Mouse (Mus musculus) embryonic facial prominence, embryonic 13.5 days (tissue): ENCODE measurements around the gene Prkch. TPM values are rescaled to one million over a fixed set of nuclear protein-coding genes. Genes with fewer than 3 reads are reported as not detected.

Source experiments
- ATAC-seq: fragments of 200-750 bp; cut with Nextera tagmentation; 2 replicates; pipeline ENCODE4 v1.8.0; 2017; ENCODE audit warnings: low read depth; ENCODE audit not compliant: insufficient number of reproducible peaks, insufficient read depth, low FRiP score, low TSS enrichment
- H3K27ac ChIP-seq: fragments of 300-500 bp; sonication (generic); 2 replicates; pipeline ENCODE4 v1.5.1; 2015; ENCODE audit warnings: moderate library complexity, mild to moderate bottlenecking, inconsistent platforms
- H3K27me3 ChIP-seq: fragments of 300-500 bp; sonication (generic); 2 replicates; pipeline ENCODE4 v1.6.1; 2015; ENCODE audit warnings: mild to moderate bottlenecking, inconsistent platforms
- H3K36me3 ChIP-seq: fragments of 300-500 bp; sonication (generic); 2 replicates; pipeline ENCODE4 v1.6.1; 2015; ENCODE audit warnings: mild to moderate bottlenecking, inconsistent platforms
- H3K4me1 ChIP-seq: fragments of 300-500 bp; sonication (generic); 2 replicates; pipeline ENCODE4 v1.6.1; 2015; ENCODE audit warnings: inconsistent platforms
- H3K4me2 ChIP-seq: fragments of 300-500 bp; sonication (generic); 2 replicates; pipeline ENCODE4 v1.6.1; 2015; ENCODE audit warnings: moderate library complexity, mild to moderate bottlenecking, inconsistent platforms
- H3K4me3 ChIP-seq: fragments of 300-500 bp; sonication (generic); 2 replicates; pipeline ENCODE4 v1.5.1; 2015; ENCODE audit warnings: mild to moderate bottlenecking, inconsistent platforms
- H3K9ac ChIP-seq: fragments of 300-500 bp; sonication (generic); 2 replicates; pipeline ENCODE4 v1.6.1; 2015; ENCODE audit warnings: mild to moderate bottlenecking, inconsistent platforms
- H3K9me3 ChIP-seq: fragments of 300-500 bp; sonication (generic); 2 replicates; pipeline ENCODE4 v1.6.1; 2016; ENCODE audit warnings: inconsistent platforms
- WGBS: fragments of 180-500 bp; shearing (Covaris S2); methylation state at CpG from one replicate; pipeline ENCODE4 v1.1.7; 2015; ENCODE audit warnings: mixed read lengths; 5-methylcytosine and 5-hydroxymethylcytosine counted together
- polyA plus RNA-seq: library from polyadenylated mRNA; unstranded; fragments of >200 nt; fragmentation: Nextera tagmentation; extraction: Ambion mirVana; gene quantifications from 2 replicates; pipeline ENCODE4 v1.2.1, GENCODE M21; 2015

The Prkch gene
- polyA plus RNA-seq, 1 experiment from 2014 or later, result 13.3 TPM

DNA sequence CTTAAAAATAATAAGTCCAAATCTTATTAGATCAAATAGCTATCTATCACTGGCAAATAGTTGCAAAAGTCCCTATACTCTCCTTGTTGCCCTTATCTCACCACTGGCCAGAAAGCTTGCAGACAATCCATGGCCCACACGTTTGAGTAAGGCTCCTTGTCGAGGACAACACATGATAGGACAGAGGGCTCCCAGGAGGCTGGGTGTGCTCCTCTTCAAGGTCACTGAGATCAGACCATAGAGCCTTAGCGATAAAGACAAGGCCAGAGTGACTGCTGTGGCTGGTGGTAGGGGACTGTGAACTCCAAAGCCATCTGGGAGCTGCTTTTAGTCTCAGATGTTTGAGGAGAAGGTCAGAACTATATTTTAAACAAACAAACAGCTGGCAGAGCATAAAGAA lies 158.0 kb downstream of the Prkch start:
- H3K4me3 ChIP-seq, result no peak overlapping the region
- 73% methylated on average over 3 of the region's 3 CpGs for WGBS
- no peaks in the 10 kb centered on the region for H3K9me3 ChIP-seq
- no peak overlapping the region for H3K9ac ChIP-seq
- no peak overlapping the region for H3K4me2 ChIP-seq
- no peaks in the 10 kb centered on the region for H3K36me3 ChIP-seq
- H3K27ac ChIP-seq, result no peak overlapping the region
- peaks cover 4% of the 10 kb centered on the region for H3K4me1 ChIP-seq
- H3K27me3 ChIP-seq, result no peaks in the 10 kb centered on the region
- no peak for ATAC-seq

DNA sequence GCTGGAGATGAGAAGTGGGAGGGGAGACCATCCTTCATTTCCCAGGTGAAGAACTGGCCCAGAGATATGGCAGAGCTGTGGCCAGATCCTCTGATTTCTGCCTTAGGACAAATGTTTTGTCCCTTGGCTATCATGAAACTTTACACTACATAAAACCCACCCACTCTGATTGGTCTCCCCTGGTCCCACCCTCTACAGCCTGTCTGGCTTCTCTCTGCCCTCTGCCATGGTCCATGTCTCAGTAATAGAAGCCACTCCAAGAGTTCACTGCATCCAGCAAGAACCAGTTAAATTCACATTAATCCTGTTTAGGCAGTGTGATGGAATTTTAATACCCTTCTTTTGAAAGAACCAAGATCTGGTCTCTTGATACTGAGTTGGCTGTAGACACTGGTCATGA lies 158.5 kb downstream of the Prkch start:
- Histone ChIP-seq H3K27ac (no peak overlapping the region), H3K4me3 (no peak overlapping the region), H3K36me3 (no peaks in the 10 kb centered on the region), H3K4me2 (no peak overlapping the region), H3K9ac (no peak overlapping the region), H3K4me1 (peaks cover 3% of the 10 kb centered on the region), H3K27me3 (no peaks in the 10 kb centered on the region), H3K9me3 (no peaks in the 10 kb centered on the region)
- ATAC-seq, result no peak

DNA sequence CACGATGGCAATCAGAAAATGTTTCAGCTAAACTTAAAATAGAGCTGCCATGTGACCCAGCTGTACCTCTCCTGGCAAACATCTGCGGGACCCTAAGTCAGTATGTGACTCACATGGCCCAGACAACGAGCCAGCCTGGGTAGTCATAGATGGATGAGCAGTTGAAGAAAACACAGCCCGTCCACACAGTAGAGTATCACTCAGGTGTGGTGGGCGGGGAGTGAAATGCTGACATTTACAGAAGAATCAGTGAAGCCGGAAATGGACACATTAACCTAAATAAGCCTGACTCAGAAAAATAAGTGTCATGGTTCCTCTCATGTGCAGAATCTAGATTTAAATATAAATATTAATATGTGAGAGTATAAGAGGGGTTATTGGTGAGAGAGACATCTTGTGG lies 161.5 kb downstream of the Prkch start:
- 92% methylated on average over 6 of the region's 6 CpGs for WGBS
- no peaks in the 10 kb centered on the region for H3K9me3 ChIP-seq

DNA sequence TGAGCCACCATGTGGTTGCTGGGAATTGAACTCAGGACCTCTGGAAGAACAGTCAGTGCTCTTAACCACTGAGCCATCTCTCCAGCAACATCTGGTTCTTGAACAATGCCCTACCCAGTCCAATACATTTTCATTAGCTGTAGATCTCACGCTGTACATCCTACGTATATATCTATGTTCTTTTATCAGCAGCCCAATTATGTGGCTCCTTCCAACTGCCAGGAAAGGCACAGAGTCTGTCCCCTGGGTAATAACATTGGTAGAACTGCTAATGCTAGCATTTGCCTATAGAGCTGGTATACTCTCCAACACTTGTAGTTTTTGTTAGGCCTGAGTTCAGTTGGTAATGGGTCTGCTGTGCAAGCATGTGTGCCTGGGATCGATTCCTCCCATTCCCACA lies 163.8 kb downstream of the Prkch start:
- Histone ChIP-seq H3K27me3 (no peaks in the 10 kb centered on the region), H3K9me3 (no peaks in the 10 kb centered on the region), H3K4me3 (no peak overlapping the region), H3K4me2 (no peak overlapping the region), H3K9ac (no peak overlapping the region), H3K27ac (no peak overlapping the region), H3K36me3 (no peaks in the 10 kb centered on the region), H3K4me1 (0 out of 2 replicates have a peak, but pooled peaks cover 10% of the 10 kb centered on the region)
- no peak for ATAC-seq
- WGBS, result 86% methylated on average over 3 of the region's 3 CpGs

More for the DNA sequence above, 161.5 kb downstream of the Prkch start:
- ATAC-seq, result no peak
- Histone ChIP-seq H3K36me3 (no peaks in the 10 kb centered on the region), H3K27me3 (no peaks in the 10 kb centered on the region), H3K4me3 (no peak overlapping the region), H3K9ac (no peak overlapping the region), H3K4me2 (no peak overlapping the region), H3K4me1 (0 out of 2 replicates have a peak, but pooled peaks cover 6% of the 10 kb centered on the region), H3K27ac (no peak overlapping the region)

DNA sequence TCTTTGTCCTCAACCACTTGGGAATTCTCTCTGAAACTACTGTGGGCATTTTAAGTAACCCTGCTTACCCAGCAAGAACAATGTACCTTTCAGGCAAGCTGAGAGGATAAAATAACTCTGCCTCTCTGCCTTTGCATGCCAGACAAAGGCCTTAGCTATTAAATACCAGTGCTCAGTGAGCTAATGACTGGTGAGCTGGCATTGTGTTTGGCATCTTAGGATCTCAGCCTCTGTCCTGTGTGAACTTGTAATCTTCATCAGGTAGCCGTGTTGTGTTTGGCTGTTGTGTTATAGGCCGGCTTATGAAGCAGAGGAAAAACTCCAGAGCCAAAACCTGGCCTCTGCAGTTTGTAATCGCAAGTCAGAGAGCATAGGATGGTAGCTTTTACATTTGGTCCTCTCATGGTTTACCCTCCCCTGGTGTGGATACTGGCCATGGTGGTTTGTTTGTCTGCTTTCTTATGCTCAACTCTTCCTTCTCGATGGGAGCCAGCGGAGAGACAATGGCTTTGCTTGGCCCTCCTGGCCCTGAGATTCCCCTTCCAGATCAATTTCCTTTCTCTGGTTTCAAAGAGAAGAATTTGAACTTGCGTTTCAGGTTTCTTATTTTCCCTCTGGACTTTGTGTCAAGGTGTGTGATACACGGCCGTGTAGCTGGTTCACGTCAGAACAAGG lies 170.0 kb downstream of the Prkch start:
- H3K4me3 ChIP-seq, result no peak overlapping the region
- H3K9me3 ChIP-seq, result no peaks in the 10 kb centered on the region
- H3K36me3 ChIP-seq, result no peaks in the 10 kb centered on the region
- peaks cover 24% of the 10 kb centered on the region for H3K4me1 ChIP-seq
- no peak overlapping the region for H3K9ac ChIP-seq
- 48% methylated on average over 9 of the region's 9 CpGs for WGBS
- no peak overlapping the region; the same call in 1 of the 2 replicates for H3K27ac ChIP-seq
- ATAC-seq, result no peak
- H3K27me3 ChIP-seq, result no peaks in the 10 kb centered on the region
- no peak overlapping the region for H3K4me2 ChIP-seq

DNA sequence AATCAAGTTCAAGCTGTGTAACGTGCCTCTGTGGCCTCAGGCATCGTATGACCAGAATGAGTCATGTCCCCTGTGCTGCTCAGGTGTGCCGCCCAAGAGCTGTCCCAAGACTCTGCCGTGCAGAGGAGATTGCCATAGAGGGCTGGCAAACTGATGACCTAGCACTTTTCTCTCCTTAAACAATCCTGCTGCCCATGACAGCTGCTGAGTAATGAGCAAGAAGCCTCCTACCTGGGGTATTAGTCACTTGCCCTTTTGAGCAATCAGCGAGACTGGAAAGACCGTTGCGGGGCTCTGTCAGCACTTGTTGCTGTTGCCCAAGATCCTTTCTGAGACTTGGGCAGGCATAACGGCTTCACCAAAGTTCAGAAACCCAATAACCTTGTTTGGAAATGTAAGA lies 171.1 kb downstream of the Prkch start:
- no peak overlapping the region for H3K4me3 ChIP-seq
- no peaks in the 10 kb centered on the region for H3K27me3 ChIP-seq
- no peaks in the 10 kb centered on the region for H3K9me3 ChIP-seq
- no peak overlapping the region for H3K27ac ChIP-seq
- WGBS, result 72% methylated on average over 8 of the region's 8 CpGs
- H3K4me1 ChIP-seq, result peaks cover 22% of the 10 kb centered on the region
- H3K4me2 ChIP-seq, result no peak overlapping the region
- ATAC-seq, result no peak; the same call in 1 of the 2 replicates
- no peak overlapping the region for H3K9ac ChIP-seq
- no peaks in the 10 kb centered on the region for H3K36me3 ChIP-seq

DNA sequence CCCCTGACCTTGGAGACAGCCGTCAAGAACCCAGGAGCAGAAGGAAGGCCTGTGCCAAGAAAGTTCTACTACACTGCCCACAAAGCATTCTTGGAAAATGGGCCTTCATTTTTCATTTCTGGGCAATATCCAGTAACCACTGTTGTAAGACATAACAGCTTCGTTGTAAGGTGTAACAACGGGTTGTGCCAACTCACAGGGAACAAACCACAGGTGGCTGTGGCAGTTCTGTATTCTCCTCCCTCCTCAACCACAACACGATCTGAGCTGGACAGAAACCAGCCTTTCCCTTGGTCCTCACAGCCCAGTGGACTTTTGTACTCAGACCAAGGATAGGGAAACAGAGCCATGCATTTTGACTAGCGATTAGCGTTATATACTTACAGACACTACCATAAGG lies 171.9 kb downstream of the Prkch start:
- H3K4me1 ChIP-seq, result peaks cover 21% of the 10 kb centered on the region
- no peaks in the 10 kb centered on the region for H3K27me3 ChIP-seq
- H3K4me2 ChIP-seq, result no peak overlapping the region
- H3K9ac ChIP-seq, result no peak overlapping the region
- ATAC-seq, result no peak
- no peaks in the 10 kb centered on the region for H3K36me3 ChIP-seq
- no peak overlapping the region for H3K27ac ChIP-seq
- H3K4me3 ChIP-seq, result no peak overlapping the region
- no peaks in the 10 kb centered on the region for H3K9me3 ChIP-seq
- 93% methylated on average over 6 of the region's 6 CpGs for WGBS

DNA sequence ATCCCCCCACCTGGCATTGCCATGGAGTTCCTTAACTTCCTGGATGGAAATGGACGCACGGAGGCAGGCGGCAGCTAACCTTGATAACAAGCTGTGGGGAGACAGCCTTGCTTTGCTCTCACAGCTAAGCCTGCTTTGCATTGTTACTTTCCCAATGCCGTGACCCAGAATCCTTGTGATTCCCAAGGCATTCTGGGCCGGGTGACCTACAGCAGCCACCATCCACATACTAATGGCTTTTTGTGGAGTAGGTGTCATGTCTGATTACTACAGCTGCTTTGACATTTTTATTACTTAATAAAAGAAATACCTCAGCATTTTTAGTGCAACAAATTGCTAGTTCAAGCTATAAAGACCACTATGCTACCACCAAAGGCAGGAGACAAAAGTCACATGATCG lies 177.4 kb downstream of the Prkch start:
- peaks cover 9% of the 10 kb centered on the region for H3K4me1 ChIP-seq
- H3K36me3 ChIP-seq, result no peaks in the 10 kb centered on the region
- H3K27me3 ChIP-seq, result no peaks in the 10 kb centered on the region
- ATAC-seq, result no peak
- H3K9ac ChIP-seq, result no peak overlapping the region
- 77% methylated on average over 6 of the region's 6 CpGs for WGBS
- H3K4me2 ChIP-seq, result no peak overlapping the region
- no peak overlapping the region for H3K4me3 ChIP-seq
- H3K27ac ChIP-seq, result no peak overlapping the region
- H3K9me3 ChIP-seq, result no peaks in the 10 kb centered on the region

DNA sequence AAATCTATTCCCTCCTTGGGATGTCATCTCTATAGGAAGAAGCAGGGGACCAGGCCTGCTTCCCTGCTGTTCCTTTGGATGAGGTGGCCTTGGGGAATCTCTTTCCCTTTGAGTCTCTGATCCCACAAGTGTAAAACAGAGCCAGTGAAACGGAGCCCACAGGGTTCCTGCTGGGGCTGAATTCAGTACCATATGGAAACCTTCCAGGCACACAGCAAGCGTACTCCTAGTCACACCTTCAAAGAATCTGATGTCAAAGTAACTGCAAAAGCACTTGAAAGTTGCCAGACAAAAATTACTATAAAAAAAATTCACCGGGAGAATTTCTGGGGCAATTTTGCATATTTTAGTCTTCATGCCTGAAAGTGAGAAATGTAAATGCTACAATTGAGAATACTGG lies 178.2 kb downstream of the Prkch start:
- Histone ChIP-seq H3K4me3 (no peak overlapping the region), H3K4me1 (peaks cover 9% of the 10 kb centered on the region), H3K27me3 (no peaks in the 10 kb centered on the region), H3K4me2 (no peak overlapping the region), H3K9me3 (no peaks in the 10 kb centered on the region), H3K27ac (no peak overlapping the region), H3K9ac (no peak overlapping the region), H3K36me3 (no peaks in the 10 kb centered on the region)
- ATAC-seq, result no peak
- WGBS, result 72% methylated on average over 3 of the region's 3 CpGs

DNA sequence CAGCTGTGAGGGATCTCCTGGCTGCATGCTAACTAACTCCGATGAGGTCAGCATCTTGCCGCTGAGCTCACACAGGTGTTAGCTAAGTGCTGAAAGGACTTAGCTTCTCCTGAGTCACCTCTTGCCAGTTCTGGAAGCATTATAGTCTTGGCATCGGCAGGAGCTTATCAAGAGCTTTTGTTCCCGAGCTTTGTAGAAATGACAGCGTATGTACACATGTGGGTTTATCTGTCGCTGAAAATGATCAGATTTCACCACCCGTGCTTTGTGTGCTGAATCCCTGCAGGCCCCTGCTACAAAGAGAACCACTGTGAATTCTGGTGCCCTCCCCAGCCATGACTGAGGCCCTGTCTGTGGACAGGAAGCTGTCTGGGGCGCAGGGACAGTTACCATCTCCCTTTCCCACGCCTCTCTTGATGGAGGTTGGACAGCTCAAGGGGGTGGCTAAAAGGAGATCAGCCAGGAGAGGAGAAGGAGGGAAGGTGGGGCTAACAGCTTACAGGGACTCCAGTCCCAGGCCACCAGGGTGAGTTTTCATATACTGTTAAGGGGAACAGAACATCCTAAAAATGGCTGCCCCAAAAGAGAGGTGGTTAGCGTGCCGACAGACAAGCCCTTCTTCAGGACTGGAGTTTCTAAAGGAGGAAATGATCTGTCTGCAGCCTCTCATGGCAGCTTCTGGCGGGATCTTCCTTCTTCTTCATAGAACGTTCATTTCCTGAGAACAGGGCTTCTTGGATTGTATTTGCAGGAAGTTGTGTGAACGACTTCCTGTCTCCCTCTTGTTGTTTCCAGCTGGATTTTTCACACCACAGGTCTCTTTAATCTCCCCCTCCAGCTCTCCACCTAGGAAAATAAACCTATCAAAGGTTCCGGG lies 180.3 kb downstream of the Prkch start:
- Histone ChIP-seq H3K36me3 (no peaks in the 10 kb centered on the region), H3K4me2 (no peak overlapping the region), H3K27me3 (no peaks in the 10 kb centered on the region), H3K27ac (peak overlapping the region; percentile 24; the same call in 1 of the 2 replicates), H3K9me3 (no peaks in the 10 kb centered on the region), H3K4me3 (no peak overlapping the region), H3K4me1 (peaks cover 9% of the 10 kb centered on the region), H3K9ac (no peak overlapping the region)
- WGBS, result 57% methylated on average over 15 of the region's 15 CpGs
- no peak for ATAC-seq

DNA sequence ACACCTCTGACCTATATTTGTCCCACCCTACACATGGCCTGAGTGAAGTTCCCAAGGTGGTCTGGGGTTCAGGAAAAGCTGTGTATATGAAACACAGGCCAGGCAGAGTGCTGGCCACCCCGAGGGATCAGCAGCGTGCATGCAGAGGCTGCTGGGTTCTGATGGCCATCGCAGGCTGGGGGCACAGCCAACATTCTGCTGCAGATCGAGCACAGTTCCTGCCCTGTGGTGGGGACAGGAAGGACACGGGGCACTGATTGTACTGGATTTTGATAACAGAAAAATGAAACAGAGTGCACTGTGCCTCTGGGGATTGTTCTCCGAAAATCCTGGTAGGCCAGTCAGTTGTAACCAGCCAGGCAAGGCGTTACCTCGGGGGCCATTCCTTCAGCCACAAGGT lies 181.6 kb downstream of the Prkch start:
- Histone ChIP-seq H3K27ac (no peak overlapping the region), H3K27me3 (no peaks in the 10 kb centered on the region), H3K9me3 (no peaks in the 10 kb centered on the region), H3K4me2 (no peak overlapping the region), H3K36me3 (no peaks in the 10 kb centered on the region), H3K9ac (no peak overlapping the region), H3K4me1 (peaks cover 12% of the 10 kb centered on the region), H3K4me3 (no peak overlapping the region)
- WGBS, result 79% methylated on average over 8 of the region's 8 CpGs
- ATAC-seq, result no peak

DNA sequence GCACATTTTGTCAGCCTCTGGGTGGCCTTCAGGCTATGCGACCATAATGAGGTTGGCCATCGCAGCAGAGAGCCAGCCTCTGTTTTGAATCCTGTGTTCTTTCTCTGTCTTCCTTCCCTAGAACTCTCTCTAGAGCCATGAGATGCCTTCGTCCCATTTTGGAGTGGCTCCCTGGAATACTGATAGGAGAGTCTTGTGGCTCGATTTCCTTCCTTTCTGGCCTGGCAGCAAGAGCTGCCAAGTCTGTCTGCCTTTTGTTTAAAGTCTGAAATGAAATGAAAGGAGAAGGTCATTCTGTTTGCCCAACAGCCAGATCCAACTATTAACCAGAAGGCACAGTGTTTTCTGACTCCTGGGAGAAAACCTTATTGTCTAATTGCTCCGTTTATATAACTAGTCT lies 184.2 kb downstream of the Prkch start:
- H3K27me3 ChIP-seq, result no peaks in the 10 kb centered on the region
- H3K4me3 ChIP-seq, result no peak overlapping the region
- no peak for ATAC-seq
- peaks cover 12% of the 10 kb centered on the region for H3K4me1 ChIP-seq
- no peak overlapping the region for H3K27ac ChIP-seq
- no peak overlapping the region for H3K4me2 ChIP-seq
- no peaks in the 10 kb centered on the region for H3K36me3 ChIP-seq
- H3K9ac ChIP-seq, result no peak overlapping the region
- WGBS, result 72% methylated on average over 5 of the region's 5 CpGs
- H3K9me3 ChIP-seq, result no peaks in the 10 kb centered on the region
